Mouse (Mus musculus) macrophage (primary cell): Measurements from ENCODE around the gene Nell2. TPM values are rescaled to one million over a fixed set of nuclear protein-coding genes. Genes with fewer than 3 reads are reported as not detected.

Experiments used
- H3K27ac ChIP-seq: fragments of 350-480 bp; formaldehyde crosslinking; 2 replicates; pipeline ENCODE4 v1.9.0; 2021
- H3K36me3 ChIP-seq: fragments of 350-480 bp; formaldehyde crosslinking; 2 replicates; pipeline ENCODE4 v1.9.0; 2021; ENCODE audit errors: inconsistent target
- H3K4me3 ChIP-seq: fragments of 350-480 bp; formaldehyde crosslinking; 2 replicates; pipeline ENCODE4 v1.9.0; 2021; ENCODE audit errors: inconsistent target
- H3K79me2 ChIP-seq: fragments of 350-480 bp; formaldehyde crosslinking; 2 replicates; pipeline ENCODE4 v1.9.0; 2021; ENCODE audit errors: inconsistent target
- WGBS: methylation state at CpG from one replicate; pipeline ENCODE4 v1.1.7; 2026; ENCODE audit warnings: inconsistent platforms; ENCODE audit not compliant: missing documents; 5-methylcytosine and 5-hydroxymethylcytosine counted together
- polyA plus RNA-seq: library from polyadenylated mRNA; stranded (reverse); fragments of 250-400 nt; gene quantifications from 3 replicates; pipeline ENCODE4 v1.2.4, GENCODE M21; 2018; ENCODE audit warnings: inconsistent platforms

The Nell2 gene
- polyA plus RNA-seq, 1 experiment from 2014 or later, result not detected

- no peak overlapping the region for H3K4me3 ChIP-seq
- no peaks in the 10 kb centered on the region for H3K79me2 ChIP-seq
- no peak overlapping the region for H3K27ac ChIP-seq
- 94% methylated on average over 8 of the region's 8 CpGs for WGBS
- H3K36me3 ChIP-seq, result no peaks in the 10 kb centered on the region
Observed at GRCm38 (mm10) chr15:95430000-95430399, 98.4 kb downstream of the Nell2 start.

- H3K27ac ChIP-seq, result no peak overlapping the region
- H3K36me3 ChIP-seq, result no peaks in the 10 kb centered on the region
- no peak overlapping the region for H3K4me3 ChIP-seq
- H3K79me2 ChIP-seq, result no peaks in the 10 kb centered on the region
- WGBS, result 88% methylated on average over 7 of the region's 7 CpGs
Observed at GRCm38 (mm10) chr15:95428003-95428663, 100.2 kb downstream of the Nell2 start.

- no peak overlapping the region for H3K27ac ChIP-seq
- no peaks in the 10 kb centered on the region for H3K36me3 ChIP-seq
- no peak overlapping the region for H3K4me3 ChIP-seq
- H3K79me2 ChIP-seq, result no peaks in the 10 kb centered on the region
- WGBS, result 79% methylated on average over 7 of the region's 7 CpGs
Observed at GRCm38 (mm10) chr15:95425085-95425484, 103.3 kb downstream of the Nell2 start.

DNA sequence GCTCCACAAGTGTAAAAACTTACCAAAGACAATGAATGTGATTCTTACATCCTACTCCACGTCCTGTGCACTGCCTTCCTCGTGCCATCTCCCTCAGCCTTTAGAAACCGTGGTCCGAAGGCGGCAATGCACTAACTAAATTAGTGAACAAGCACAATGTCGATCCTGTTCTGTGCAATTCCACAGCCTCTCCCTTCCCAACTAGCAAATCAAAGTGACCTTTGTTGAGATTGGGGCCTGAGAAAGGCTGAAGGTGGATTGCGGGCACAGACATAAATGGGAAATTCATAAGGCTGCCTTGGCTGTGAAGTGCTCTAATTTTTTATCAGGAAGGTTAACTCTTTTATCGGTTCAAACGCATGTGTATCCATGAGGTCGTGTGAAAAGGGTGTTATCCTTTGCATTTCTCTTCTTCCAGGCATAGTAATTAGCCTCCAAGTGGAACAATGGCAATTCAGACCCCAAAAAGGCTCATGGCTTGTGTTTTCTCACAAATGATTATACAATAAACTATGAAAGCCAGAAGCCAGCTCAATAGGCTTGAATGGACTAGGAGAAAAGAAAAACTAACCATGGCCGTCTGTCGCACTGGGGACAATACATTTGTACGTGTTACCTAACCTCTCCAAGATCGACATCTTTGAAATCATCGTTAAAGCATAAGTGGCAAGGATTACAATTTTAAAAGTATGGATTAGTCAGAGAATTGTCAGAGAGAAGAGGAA lies 106.0 kb downstream of the Nell2 start:
- Histone ChIP-seq H3K79me2 (no peaks in the 10 kb centered on the region), H3K27ac (no peak overlapping the region), H3K4me3 (no peak overlapping the region), H3K36me3 (no peaks in the 10 kb centered on the region)
- 88% methylated on average over 15 of the region's 15 CpGs for WGBS

DNA sequence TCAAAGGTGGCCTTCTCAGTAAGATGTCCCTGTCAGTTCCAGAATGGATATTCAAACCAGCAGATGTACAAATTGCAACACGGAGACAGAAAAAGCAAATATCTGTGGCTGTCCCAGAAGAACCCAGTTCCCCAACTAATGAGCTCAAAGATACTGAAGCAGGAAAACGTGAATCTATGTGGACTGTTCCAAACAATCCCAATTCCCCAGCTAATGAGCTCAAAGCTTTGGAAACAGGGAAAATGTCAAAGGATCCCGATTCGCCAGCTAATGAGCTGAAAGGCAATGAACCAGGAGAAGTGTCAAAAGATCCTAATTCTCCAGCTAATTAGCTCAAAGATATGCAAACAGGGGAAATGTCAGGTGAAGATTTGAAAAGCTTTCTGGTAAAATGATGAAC lies 109.7 kb downstream of the Nell2 start:
- H3K27ac ChIP-seq, result no peak overlapping the region
- 89% methylated on average over 4 of the region's 4 CpGs for WGBS
- H3K79me2 ChIP-seq, result no peaks in the 10 kb centered on the region

DNA sequence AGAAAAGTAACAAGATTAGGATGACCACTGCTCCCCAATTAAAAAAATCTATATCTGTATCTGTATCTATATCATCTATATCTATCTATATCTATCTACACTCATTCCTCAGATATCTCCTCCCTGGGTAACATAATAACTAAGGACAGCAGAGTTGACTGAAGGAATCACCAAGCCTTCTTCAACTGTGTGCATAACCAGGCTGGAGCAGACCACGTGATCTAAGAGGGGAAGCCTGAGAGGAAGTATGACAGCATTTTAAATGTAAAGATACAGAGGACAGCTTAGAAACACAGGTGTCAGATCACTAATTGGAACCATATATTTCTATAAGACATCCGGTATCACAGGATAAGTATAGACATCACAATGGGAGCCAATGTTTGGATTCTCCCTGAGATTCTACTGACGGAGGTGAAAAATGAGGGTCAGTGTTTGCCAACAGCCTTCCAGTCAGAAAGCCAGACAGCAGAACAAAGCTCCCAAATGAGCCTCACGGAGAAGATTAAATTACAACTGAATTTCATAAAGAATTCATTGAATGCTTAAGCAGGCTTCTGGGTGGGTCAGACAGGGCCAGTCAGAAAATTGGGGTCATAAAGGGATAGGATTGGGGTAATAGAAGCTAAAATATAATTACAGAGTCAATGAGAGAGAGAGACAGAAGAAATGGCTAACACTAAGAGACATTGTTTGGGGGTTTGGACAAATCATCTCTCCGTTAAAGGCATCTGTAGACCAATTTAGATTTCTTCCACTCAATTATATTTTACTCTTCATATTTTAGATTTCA lies 116.2 kb downstream of the Nell2 start:
- Histone ChIP-seq H3K27ac (no peak overlapping the region), H3K4me3 (no peak overlapping the region), H3K79me2 (no peaks in the 10 kb centered on the region), H3K36me3 (no peaks in the 10 kb centered on the region)
- 84% methylated on average over 5 of the region's 5 CpGs for WGBS

More for the DNA sequence above, 109.7 kb downstream of the Nell2 start:
- H3K4me3 ChIP-seq, result no peak overlapping the region
- H3K36me3 ChIP-seq, result no peaks in the 10 kb centered on the region

- H3K4me3 ChIP-seq, result no peak overlapping the region
- H3K36me3 ChIP-seq, result no peaks in the 10 kb centered on the region
- H3K27ac ChIP-seq, result no peak overlapping the region
- no peaks in the 10 kb centered on the region for H3K79me2 ChIP-seq
- 89% methylated on average over 11 of the region's 11 CpGs for WGBS
Observed at GRCm38 (mm10) chr15:95410213-95410843, 118.0 kb downstream of the Nell2 start.

DNA sequence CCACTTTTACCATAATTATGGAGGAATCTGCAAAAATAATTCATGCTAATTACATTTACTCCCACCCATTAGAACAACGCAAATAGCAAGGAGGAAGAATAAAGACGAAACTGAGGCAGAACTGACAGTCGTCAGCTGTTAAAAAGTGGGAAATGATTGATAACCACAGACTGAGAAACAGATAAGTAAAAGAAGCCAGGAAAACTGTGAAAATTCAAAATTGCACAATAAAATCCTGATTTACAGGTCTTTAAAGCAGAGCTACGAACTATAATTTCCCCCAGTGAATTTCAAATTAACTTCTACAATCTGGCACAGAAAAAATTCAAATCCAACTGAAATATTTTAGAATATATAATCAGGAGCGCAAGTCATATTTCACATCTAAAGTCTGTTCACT lies 138.0 kb downstream of the Nell2 start:
- H3K79me2 ChIP-seq, result no peaks in the 10 kb centered on the region
- no peak overlapping the region for H3K27ac ChIP-seq
- no peaks in the 10 kb centered on the region for H3K36me3 ChIP-seq
- 86% methylated on average over 5 of the region's 5 CpGs for WGBS
- H3K4me3 ChIP-seq, result no peak overlapping the region

GRCm38 (mm10) chr15:95388950-95389349 lies 139.4 kb downstream of the Nell2 start:
- H3K36me3 ChIP-seq, result no peaks in the 10 kb centered on the region
- H3K79me2 ChIP-seq, result no peaks in the 10 kb centered on the region
- H3K4me3 ChIP-seq, result no peak overlapping the region
- H3K27ac ChIP-seq, result no peak overlapping the region
- 95% methylated on average over 4 of the region's 4 CpGs for WGBS

DNA sequence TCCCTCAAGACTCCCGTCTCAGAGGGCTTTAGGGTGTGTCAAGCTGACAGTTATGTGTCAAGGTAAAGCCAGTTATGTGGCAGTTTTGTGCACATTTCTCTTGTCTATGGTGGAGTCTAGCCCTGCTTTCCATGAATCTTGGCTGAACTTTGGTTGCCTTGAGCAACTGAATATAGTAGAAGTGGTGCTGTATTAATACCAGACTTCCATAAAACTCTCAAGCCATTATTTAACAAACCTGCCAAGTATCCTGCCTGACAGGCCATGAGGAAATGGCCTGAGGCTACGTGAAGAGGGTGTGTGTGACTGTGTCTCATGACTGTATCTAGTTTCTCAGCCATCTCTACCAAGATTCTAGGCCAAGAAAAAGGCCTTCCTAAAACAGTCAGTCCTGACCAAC lies 147.5 kb downstream of the Nell2 start:
- no peaks in the 10 kb centered on the region for H3K36me3 ChIP-seq
- no peak overlapping the region for H3K27ac ChIP-seq
- 80% methylated on average over 2 of the region's 2 CpGs for WGBS
- H3K79me2 ChIP-seq, result no peaks in the 10 kb centered on the region
- no peak overlapping the region for H3K4me3 ChIP-seq

- no peak overlapping the region for H3K27ac ChIP-seq
- H3K4me3 ChIP-seq, result no peak overlapping the region
- no peaks in the 10 kb centered on the region for H3K79me2 ChIP-seq
- WGBS, result 81% methylated on average over 16 of the region's 16 CpGs
- no peaks in the 10 kb centered on the region for H3K36me3 ChIP-seq
Observed at GRCm38 (mm10) chr15:95370720-95371395, 157.5 kb downstream of the Nell2 start.

DNA sequence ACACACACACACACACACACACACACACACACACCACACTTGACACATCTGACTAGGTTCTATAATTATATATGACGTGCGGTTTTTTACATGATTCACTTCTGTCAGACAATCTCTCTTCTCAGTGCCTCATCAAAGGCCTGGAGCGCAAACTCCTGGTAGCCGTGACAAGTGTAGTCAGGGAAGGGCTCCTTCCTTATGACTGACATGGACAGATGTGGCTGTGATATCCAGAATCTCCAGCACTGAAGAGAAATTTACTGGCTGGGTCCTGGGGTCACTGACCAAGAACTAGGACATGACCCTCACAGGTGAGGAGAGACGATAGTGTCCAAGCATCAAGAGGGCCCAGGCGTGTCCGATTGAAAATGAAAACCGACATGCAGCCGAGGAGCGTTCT lies 160.2 kb downstream of the Nell2 start:
- Histone ChIP-seq H3K36me3 (no peaks in the 10 kb centered on the region), H3K79me2 (no peaks in the 10 kb centered on the region), H3K27ac (no peak overlapping the region), H3K4me3 (no peak overlapping the region)
- WGBS, result 96% methylated on average over 10 of the region's 10 CpGs

- 97% methylated on average over 3 of the region's 3 CpGs for WGBS
- Histone ChIP-seq H3K36me3 (no peaks in the 10 kb centered on the region), H3K79me2 (no peaks in the 10 kb centered on the region), H3K27ac (no peak overlapping the region), H3K4me3 (no peak overlapping the region)
Observed at GRCm38 (mm10) chr15:95366506-95366905, 161.9 kb downstream of the Nell2 start.

DNA sequence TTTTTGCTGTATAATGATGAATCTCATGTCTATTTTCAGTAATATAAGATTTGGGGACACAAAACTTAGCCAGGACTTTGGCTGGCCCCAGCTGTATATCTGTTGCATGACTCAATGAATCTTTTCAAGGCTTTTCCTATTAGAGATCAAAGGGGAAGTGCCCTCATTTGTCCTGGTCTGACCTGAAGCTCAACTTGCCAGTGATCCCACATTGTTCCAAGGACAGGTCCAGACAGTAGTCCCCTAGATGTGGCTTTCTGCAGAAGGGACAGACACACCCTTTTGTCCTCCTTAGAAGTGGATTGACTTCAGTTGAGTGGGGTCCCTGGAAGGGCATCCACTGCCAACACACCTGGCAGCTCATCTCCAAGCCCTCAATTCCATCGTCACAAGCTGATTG lies 173.6 kb downstream of the Nell2 start:
- H3K27ac ChIP-seq, result no peak overlapping the region
- H3K36me3 ChIP-seq, result no peaks in the 10 kb centered on the region
- WGBS, result 80% methylated on average over 1 of the region's 1 CpGs
- no peaks in the 10 kb centered on the region for H3K79me2 ChIP-seq
- no peak overlapping the region for H3K4me3 ChIP-seq
